Mouse (Mus musculus) testis, adult 2 months (tissue): ENCODE results near the gene Shcbp1l. TPM values are rescaled to one million over a fixed set of nuclear protein-coding genes. Genes with fewer than 3 reads are reported as not detected.
"Not testable (repeated sequence)": the region's sequence is repeated elsewhere in the genome, so short reads cannot be mapped to it uniquely, and the experiment has no call there.

Experiments used
- H3K27ac ChIP-seq: fragments of 200-500 bp; 2 replicates; pipeline ENCODE4 v1.5.1; 2012; ENCODE audit warnings: low read depth, low read length; ENCODE audit not compliant: control insufficient read depth, insufficient read depth
- H3K27me3 ChIP-seq: fragments of 200-500 bp; 2 replicates; pipeline ENCODE4 v1.6.1; 2012; ENCODE audit warnings: mild to moderate bottlenecking, low read length, moderate library complexity; ENCODE audit not compliant: control insufficient read depth, insufficient read depth
- H3K36me3 ChIP-seq: fragments of 200-500 bp; 2 replicates; pipeline ENCODE4 v1.6.1; 2012; ENCODE audit warnings: mild to moderate bottlenecking, low read length; ENCODE audit not compliant: control insufficient read depth, insufficient read depth
- H3K4me1 ChIP-seq: fragments of 200-500 bp; 2 replicates; pipeline ENCODE4 v1.6.1; 2012; ENCODE audit warnings: low read length; ENCODE audit not compliant: control insufficient read depth, insufficient read depth
- H3K4me3 ChIP-seq: fragments of 200-500 bp; 2 replicates; pipeline ENCODE4 v1.5.1; 2012; ENCODE audit warnings: low read depth, mild to moderate bottlenecking, low read length, moderate library complexity, mixed read lengths; ENCODE audit not compliant: control insufficient read depth
- CTCF ChIP-seq: fragments of 200-500 bp; IDR thresholded peaks from 2 replicates; pipeline ENCODE4 v1.5.1; 2012; ENCODE audit warnings: low read depth, mild to moderate bottlenecking, inconsistent platforms, low read length, moderate library complexity; ENCODE audit not compliant: control insufficient read depth, insufficient read depth, insufficient replicate concordance
- POLR2A ChIP-seq: fragments of 200-500 bp; IDR thresholded peaks from 2 replicates; pipeline ENCODE4 v1.6.1; 2012; ENCODE audit warnings: low read depth, mild to moderate bottlenecking, inconsistent platforms, low read length, moderate library complexity; ENCODE audit not compliant: control insufficient read depth
- polyA plus RNA-seq: library from polyadenylated mRNA; depleted of rRNA; stranded (reverse); fragments of >200 nt; gene quantifications from 2 replicates; pipeline ENCODE4 v1.2.3, GENCODE M21; 2012

Shcbp1l gene
- polyA plus RNA-seq, 1 experiment: 111 TPM

- no peak for TF ChIP-seq POLR2A
- peak; percentile 62; the same call in 1 of the 2 replicates for TF ChIP-seq CTCF
- Histone ChIP-seq H3K27me3 (no peaks in the 10 kb centered on the region), H3K4me1 (no peaks in the 10 kb centered on the region), H3K36me3 (no peaks in the 10 kb centered on the region), H3K4me3 (no peak overlapping the region), H3K27ac (no peak overlapping the region)
These were observed 23.2 kb upstream of the Shcbp1l start for GRCm38 (mm10) chr1:153401765-153402164.

GRCm38 (mm10) chr1:153407641-153408040 is 17.3 kb upstream of the Shcbp1l start:
- not testable (repeated sequence) for H3K27me3 ChIP-seq, H3K27ac ChIP-seq, H3K36me3 ChIP-seq, H3K4me3 ChIP-seq, H3K4me1 ChIP-seq

- H3K27me3 ChIP-seq, H3K36me3 ChIP-seq, H3K27ac ChIP-seq, H3K4me1 ChIP-seq, H3K4me3 ChIP-seq: not testable (repeated sequence)
These were observed 16.7 kb upstream of the Shcbp1l start for GRCm38 (mm10) chr1:153408296-153408695.

GRCm38 (mm10) chr1:153410915-153411314 is 14.0 kb upstream of the Shcbp1l start:
- H3K27me3 ChIP-seq, H3K4me1 ChIP-seq, H3K36me3 ChIP-seq, H3K27ac ChIP-seq, H3K4me3 ChIP-seq: not testable (repeated sequence)

- Histone ChIP-seq H3K36me3 (no peaks in the 10 kb centered on the region), H3K4me1 (peaks cover 3% of the 10 kb centered on the region), H3K27me3 (no peaks in the 10 kb centered on the region), H3K27ac (no peak overlapping the region), H3K4me3 (no peak overlapping the region)
- no peak for TF ChIP-seq CTCF
- no peak for TF ChIP-seq POLR2A
These were observed 13.2 kb upstream of the Shcbp1l start for GRCm38 (mm10) chr1:153411723-153412122.

- H3K27ac ChIP-seq, H3K4me3 ChIP-seq, H3K36me3 ChIP-seq, H3K4me1 ChIP-seq, H3K27me3 ChIP-seq: not testable (repeated sequence)
These were observed 12.1 kb upstream of the Shcbp1l start for GRCm38 (mm10) chr1:153412663-153413396.

GRCm38 (mm10) chr1:153413397-153414020 is 11.5 kb upstream of the Shcbp1l start:
- not testable (repeated sequence) for H3K27ac ChIP-seq, H3K4me3 ChIP-seq, H3K36me3 ChIP-seq, H3K4me1 ChIP-seq, H3K27me3 ChIP-seq

GRCm38 (mm10) chr1:153414114-153414723 is 10.7 kb upstream of the Shcbp1l start:
- not testable (repeated sequence) for H3K27me3 ChIP-seq, H3K36me3 ChIP-seq, H3K4me1 ChIP-seq
- peak overlapping the region; percentile 82 for H3K4me3 ChIP-seq
- peak overlapping the region; percentile 29; the same call in 1 of the 2 replicates for H3K27ac ChIP-seq
